Mouse (Mus musculus) gastrocnemius, postnatal 36 days (tissue): ENCODE measurements around the gene Foxd2. TPM values are rescaled to one million over a fixed set of nuclear protein-coding genes. Genes with fewer than 3 reads are reported as not detected.

Experiments
- DNase-seq, 2 experiments: peaks; one replicate each; pipeline ENCODE4 v3.0.0; 2022
- intact Hi-C: fragments of 180-260 bp; cut with DNase I; formaldehyde crosslinking; loops from one replicate; pipeline ENCODE4 v1.15.1; 2025
- total RNA-seq, 2 experiments: library from RNA; stranded (reverse); gene quantifications; 2 replicates each; pipeline ENCODE4 v1.2.3; 2021

Foxd2 gene
- total RNA-seq, 2 experiments from 2014 or later, result 0.23 to 0.47 TPM

DNA sequence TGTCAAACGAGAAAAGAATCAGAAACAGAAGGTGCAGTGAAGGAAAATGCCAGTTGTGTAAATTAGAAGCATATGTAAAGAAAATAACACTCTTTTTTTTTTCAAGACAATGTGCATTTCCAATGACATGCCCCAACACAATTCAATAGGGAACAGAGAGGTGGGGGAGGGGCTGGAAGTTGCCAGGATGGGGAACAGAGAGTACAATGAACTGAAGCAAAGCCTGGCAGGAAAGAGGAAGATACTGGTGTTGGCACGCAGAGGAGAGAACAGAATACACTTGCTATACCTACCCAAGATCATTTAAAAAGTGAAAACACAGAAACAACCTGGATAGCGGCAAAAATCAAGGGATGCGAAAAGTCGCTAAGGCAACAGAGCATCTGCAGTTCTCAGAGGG is 45.5 kb downstream of the Foxd2 start:
- intact Hi-C loops, result no loop called here

DNA sequence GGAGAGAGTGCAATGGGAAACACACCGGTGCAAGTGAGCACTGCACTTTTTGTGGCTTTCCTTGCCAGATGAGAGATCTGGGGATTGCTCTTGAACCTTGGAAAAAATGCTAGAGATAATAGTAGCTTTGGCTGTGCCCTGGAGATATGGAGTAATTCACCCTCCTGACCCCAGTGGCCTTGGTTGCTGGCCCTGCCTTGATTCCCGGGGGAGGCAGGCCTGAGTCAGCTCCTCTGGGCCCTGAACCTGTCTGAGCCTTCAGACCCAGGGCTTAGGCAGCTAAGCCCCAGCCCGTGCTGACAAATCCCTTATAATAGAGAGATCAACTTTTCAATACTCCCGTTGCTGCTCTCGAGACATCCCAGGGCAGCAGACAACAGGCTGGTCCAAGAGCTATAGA is 50.2 kb downstream of the Foxd2 start:
- intact Hi-C loops, result no loop called here
- no peak for DNase-seq

More for the DNA sequence above, 45.5 kb downstream of the Foxd2 start:
- DNase-seq, result no peak

Other genes starting within 250 kb of the Foxd2 start
- not detected for gene Gm12830, start 87.2 kb downstream of the Foxd2 start, total RNA-seq
- not detected for gene Foxe3, start 17.1 kb upstream of the Foxd2 start, total RNA-seq
- 10 to 100 TPM; 18.1 to 20.2 TPM for gene Cmpk1, start 78.4 kb upstream of the Foxd2 start, total RNA-seq
- under 1 TPM; 0.10 to 0.23 TPM for gene Stil, start 91.3 kb upstream of the Foxd2 start, total RNA-seq
- gene Tal1, start 147.6 kb upstream of the Foxd2 start, total RNA-seq, result 1 to 10 TPM; 1.2 TPM
- gene Pdzk1ip1, start 179.8 kb upstream of the Foxd2 start, total RNA-seq, result not detected
- not detected for gene Cyp4x1, start 225.4 kb upstream of the Foxd2 start, total RNA-seq